Mouse (Mus musculus): Measurements from ENCODE around the gene Syngr3. TPM values are rescaled to one million over a fixed set of nuclear protein-coding genes. Genes with fewer than 3 reads are reported as not detected.
A peak's percentile ranks its signal among the peaks of the same experiment; 100 is the strongest.
"Not testable (repeated sequence)": the region's sequence is repeated elsewhere in the genome, so short reads cannot be mapped to it uniquely, and the experiment has no call there.

Gene Syngr3
- polyA plus RNA-seq, 1 experiment from 2014 or later = 319 TPM

DNA sequence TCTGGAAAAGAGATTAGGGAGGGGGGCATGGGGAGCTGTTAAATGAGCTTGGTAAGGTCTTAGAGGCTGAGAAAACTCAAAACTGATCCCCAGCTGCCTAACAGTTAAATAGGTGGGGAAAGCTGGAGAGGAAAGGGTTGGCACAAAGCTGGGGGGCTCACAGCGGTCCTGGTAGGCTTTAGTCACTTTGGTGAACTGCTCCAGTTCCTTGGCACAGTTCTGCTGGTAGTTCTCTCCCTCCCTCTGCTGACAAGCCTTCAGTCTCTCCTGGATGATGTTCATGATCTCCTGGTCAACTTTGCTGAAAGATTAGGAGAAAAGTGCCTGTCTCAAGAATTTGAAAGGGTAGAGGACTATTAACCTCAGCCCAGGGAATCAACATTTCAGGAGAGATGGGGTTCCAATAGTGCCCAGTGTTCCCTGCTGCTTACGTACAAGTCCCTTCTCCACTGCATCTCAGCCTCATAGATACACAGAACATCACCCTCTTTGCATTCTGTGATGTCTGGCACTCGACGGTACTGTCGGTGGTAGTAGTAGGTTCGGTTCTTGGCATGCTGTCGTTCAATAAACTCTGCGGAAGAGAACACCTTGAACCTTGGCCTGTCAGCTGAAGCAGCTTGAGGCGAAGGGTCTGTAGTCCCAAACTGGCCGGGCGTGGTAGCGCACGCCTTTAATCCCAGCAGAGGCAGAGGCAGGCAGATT is 32.6 kb upstream of the Syngr3 start:
- no peak overlapping the region for H3K4me3 ChIP-seq (ENCODE audit: low read length)
- H3K36me3 ChIP-seq (ENCODE audit: control insufficient read depth, insufficient read depth, low read length) = peaks cover 11% of the 10 kb centered on the region
- H3K27ac ChIP-seq (ENCODE audit: low read depth, low read length) = no peak overlapping the region
- H3K9me3 ChIP-seq (ENCODE audit: control insufficient read depth, low read length) = no peaks in the 10 kb centered on the region
- no peak for ATAC-seq
- WGBS = 39% methylated on average over 13 of the region's 13 CpGs
- peak overlapping the region; percentile 16; the same call in 1 of the 2 replicates for H3K9ac ChIP-seq (ENCODE audit: low read depth, low read length)
- no peak overlapping the region; the same call in 1 of the 2 replicates for H3K4me2 ChIP-seq (ENCODE audit: low read length)
- H3K4me1 ChIP-seq (ENCODE audit: control insufficient read depth, insufficient read depth, low read depth, low read length) = peaks cover 30% of the 10 kb centered on the region
- H3K27me3 ChIP-seq (replicated peaks; ENCODE audit: control insufficient read depth, insufficient read depth, low read length) = no peaks in the 10 kb centered on the region

DNA sequence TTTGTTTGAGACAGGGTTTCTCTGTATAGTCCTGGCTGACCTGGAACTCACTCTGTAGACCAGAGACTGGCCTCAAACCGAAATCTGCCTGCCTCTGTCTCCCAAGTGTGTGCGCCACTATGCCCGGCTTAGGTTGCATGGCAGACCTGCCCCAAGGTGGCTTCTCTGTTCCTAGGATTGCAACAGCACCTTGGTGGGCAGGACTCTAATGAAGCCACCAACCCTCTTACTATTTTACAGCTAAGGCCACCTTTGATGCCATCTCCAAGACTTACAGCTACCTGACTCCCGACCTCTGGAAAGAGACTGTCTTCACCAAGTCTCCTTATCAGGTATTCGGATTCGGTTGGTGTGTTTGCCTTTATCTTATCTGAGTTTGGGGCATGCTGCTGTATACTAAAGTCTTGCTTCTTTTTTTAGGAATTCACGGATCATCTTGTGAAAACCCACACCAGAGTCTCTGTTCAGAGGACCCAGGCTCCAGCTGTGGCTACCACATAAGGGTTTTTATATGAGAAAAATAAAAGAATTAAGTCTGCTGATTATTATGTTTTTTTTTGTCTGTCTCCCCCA is 31.7 kb upstream of the Syngr3 start:
- H3K27ac ChIP-seq (ENCODE audit: low read depth, low read length); ATAC-seq; H3K9me3 ChIP-seq (ENCODE audit: control insufficient read depth, low read length); H3K27me3 ChIP-seq (replicated peaks; ENCODE audit: control insufficient read depth, insufficient read depth, low read length): not testable (repeated sequence)
- Histone ChIP-seq H3K4me1 (ENCODE audit: control insufficient read depth, insufficient read depth, low read depth, low read length) (peaks cover 30% of the 10 kb centered on the region), H3K4me3 (ENCODE audit: low read length) (peak overlapping the region; percentile 23), H3K36me3 (ENCODE audit: control insufficient read depth, insufficient read depth, low read length) (peaks cover 11% of the 10 kb centered on the region), H3K4me2 (ENCODE audit: low read length) (peak overlapping the region; percentile 89), H3K9ac (ENCODE audit: low read depth, low read length) (peak overlapping the region; percentile 15; the same call in 1 of the 2 replicates)
- 75% methylated on average over 7 of the region's 7 CpGs for WGBS

DNA sequence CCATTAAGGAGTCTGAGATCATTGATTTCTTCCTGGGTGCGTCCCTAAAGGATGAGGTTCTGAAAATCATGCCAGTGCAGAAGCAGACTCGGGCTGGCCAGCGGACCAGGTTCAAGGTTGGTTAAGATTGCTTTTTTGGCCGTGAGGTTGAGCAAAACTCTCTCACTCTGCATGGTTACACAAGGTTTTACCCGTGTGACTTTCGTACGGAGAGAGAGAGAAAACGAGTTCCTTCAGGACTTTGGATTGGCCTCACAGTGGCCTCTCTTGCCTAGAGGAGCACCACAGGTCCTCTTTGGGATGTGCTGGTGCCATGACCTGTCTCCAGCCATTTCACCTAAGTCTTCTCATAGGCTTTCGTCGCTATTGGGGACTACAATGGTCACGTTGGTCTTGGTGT is 30.9 kb upstream of the Syngr3 start:
- WGBS = under 1% methylated on average over 9 of the region's 11 CpGs
- H3K4me1 ChIP-seq (ENCODE audit: control insufficient read depth, insufficient read depth, low read depth, low read length) = peaks cover 30% of the 10 kb centered on the region
- peak overlapping the region; percentile 89 for H3K4me3 ChIP-seq (ENCODE audit: low read length)
- not testable (repeated sequence) for H3K27ac ChIP-seq (ENCODE audit: low read depth, low read length); ATAC-seq; H3K27me3 ChIP-seq (replicated peaks; ENCODE audit: control insufficient read depth, insufficient read depth, low read length); H3K9me3 ChIP-seq (ENCODE audit: control insufficient read depth, low read length)
- H3K36me3 ChIP-seq (ENCODE audit: control insufficient read depth, insufficient read depth, low read length) = peaks cover 16% of the 10 kb centered on the region
- H3K4me2 ChIP-seq (ENCODE audit: low read length) = peak overlapping the region; percentile 89
- peak overlapping the region; percentile 76 for H3K9ac ChIP-seq (ENCODE audit: low read depth, low read length)

DNA sequence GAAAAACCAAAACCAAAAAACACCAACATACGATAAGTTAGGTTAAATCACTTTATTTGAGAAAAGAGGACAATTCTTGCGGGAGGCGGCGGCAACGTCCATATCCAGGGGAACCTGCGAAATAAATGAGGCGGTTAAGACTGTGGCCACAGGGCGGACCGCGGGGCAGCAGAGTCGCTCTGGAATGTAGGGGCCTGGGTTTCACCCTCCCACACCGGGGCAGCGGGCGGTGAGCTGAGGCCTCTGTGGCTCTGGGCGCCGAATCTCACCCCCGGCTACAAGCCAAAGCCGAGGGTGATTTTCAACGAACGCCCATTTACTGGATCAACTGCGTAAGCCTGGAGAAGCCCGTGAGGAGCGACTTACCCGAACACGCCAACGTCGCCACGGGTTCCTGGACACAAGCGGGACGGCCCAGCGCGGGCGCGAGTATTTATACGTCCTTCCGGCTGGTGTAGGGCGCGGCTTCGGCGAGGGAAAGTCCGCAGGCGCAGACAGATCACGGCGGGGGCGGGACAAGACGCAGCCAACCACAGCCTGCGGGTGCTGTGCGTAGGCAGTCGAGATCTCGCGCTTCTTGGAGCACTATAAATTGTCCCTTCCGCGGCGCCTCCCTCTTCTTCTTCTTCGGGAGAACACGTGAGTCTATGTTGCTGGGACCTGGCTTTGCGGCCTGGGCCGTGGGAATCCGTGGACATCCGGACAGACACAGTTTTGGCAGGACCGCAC is 29.9 kb upstream of the Syngr3 start:
- Histone ChIP-seq H3K4me3 (ENCODE audit: low read length) (peak overlapping the region; percentile 89), H3K27ac (ENCODE audit: low read depth, low read length) (peak overlapping the region; percentile 87), H3K9ac (ENCODE audit: low read depth, low read length) (peak overlapping the region; percentile 90), H3K9me3 (ENCODE audit: control insufficient read depth, low read length) (no peaks in the 10 kb centered on the region), H3K4me1 (ENCODE audit: control insufficient read depth, insufficient read depth, low read depth, low read length) (peaks cover 30% of the 10 kb centered on the region), H3K36me3 (ENCODE audit: control insufficient read depth, insufficient read depth, low read length) (peaks cover 16% of the 10 kb centered on the region), H3K4me2 (ENCODE audit: low read length) (peak overlapping the region; percentile 89), H3K27me3 (replicated peaks; ENCODE audit: control insufficient read depth, insufficient read depth, low read length) (no peaks in the 10 kb centered on the region)
- ATAC-seq = peak; percentile 99
- under 1% methylated on average over 59 of the region's 61 CpGs for WGBS

DNA sequence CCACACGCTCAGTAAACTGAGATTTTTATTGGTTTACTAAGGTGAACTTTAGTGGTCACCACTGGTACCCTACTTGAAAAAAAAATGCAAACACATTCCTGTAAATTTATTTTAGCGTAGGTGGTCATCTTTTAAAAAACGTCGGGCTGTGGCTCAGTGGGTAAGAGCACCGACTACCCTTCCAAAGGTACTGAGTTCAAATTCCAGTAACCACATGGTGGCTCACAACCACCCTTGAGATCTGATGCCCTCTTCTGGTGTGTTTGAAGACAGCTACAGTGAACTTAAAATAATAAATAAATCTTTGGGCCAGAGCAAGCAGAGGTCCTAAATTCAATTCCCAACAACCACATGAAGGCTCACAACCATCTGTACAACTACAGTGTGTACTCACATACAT is 29.2 kb upstream of the Syngr3 start:
- Histone ChIP-seq H3K4me2 (ENCODE audit: low read length) (peak overlapping the region; percentile 62), H3K9ac (ENCODE audit: low read depth, low read length) (peak overlapping the region; percentile 90), H3K36me3 (ENCODE audit: control insufficient read depth, insufficient read depth, low read length) (peaks cover 16% of the 10 kb centered on the region), H3K4me1 (ENCODE audit: control insufficient read depth, insufficient read depth, low read depth, low read length) (peaks cover 30% of the 10 kb centered on the region), H3K4me3 (ENCODE audit: low read length) (peak overlapping the region; percentile 89)
- H3K27me3 ChIP-seq (replicated peaks; ENCODE audit: control insufficient read depth, insufficient read depth, low read length); H3K27ac ChIP-seq (ENCODE audit: low read depth, low read length); ATAC-seq; H3K9me3 ChIP-seq (ENCODE audit: control insufficient read depth, low read length): not testable (repeated sequence)
- 70% methylated on average over 5 of the region's 5 CpGs for WGBS

DNA sequence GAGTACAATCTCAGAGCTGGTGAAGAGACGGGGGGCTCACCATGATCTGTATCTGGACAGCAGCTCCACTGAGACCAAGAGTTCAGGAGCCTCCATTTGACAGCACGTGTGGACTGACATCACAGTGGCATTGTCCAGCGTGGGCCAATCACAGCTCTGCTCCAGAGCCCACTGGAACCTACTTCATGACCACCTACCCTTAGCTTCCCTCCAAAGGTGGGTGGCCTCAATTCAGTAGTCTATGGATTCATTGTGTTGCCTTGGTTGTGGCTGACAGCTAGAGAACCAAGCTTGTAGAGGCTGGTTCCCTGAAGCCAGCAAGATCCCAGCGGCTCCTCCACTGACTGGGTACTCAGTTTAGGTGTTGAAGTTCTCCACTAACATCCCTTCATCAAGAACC is 28.2 kb upstream of the Syngr3 start, which contains the start of the genes Rnf151 and Rps2:
Gene Rnf151, minus strand, starts transcription at position 121 of the 400 bp plus-strand sequence.
Gene Rps2, plus strand, starts transcription at position 174 of the 400 bp plus-strand sequence.
- WGBS = 85% methylated on average over 4 of the region's 4 CpGs
- no peak for ATAC-seq

DNA sequence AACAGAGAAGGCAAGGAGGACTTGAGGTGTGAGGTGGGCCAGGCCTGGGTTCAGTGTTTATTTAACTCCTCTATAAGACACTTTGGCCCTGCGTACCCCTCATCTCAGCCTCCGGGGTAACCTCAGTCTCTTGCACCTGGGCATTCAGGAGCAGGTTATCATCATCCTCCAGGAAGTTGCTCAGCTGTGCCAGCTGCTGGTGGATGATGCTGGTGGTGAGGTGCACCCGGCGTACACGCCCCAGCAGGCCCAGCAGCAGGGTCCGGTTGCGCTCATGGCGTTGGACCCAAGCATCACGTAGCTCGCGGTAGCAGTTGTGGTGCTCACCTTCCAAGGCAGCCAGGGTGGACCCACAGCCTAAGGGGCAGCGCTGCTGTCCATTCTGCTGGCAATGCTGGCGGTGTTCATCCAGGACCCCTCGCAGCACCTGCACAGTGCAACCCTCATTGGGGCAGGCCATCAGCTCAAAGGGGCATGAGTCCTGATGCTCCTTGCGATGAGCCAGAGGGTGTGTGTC is 26.5 kb upstream of the Syngr3 start:
- no peaks in the 10 kb centered on the region for H3K9me3 ChIP-seq (ENCODE audit: control insufficient read depth, low read length)
- peaks cover 9% of the 10 kb centered on the region for H3K4me1 ChIP-seq (ENCODE audit: control insufficient read depth, insufficient read depth, low read depth, low read length)
- H3K27me3 ChIP-seq (replicated peaks; ENCODE audit: control insufficient read depth, insufficient read depth, low read length) = no peaks in the 10 kb centered on the region
- no peak for ATAC-seq
- no peak overlapping the region for H3K4me2 ChIP-seq (ENCODE audit: low read length)
- H3K4me3 ChIP-seq (ENCODE audit: low read length) = no peak overlapping the region
- H3K27ac ChIP-seq (ENCODE audit: low read depth, low read length) = no peak overlapping the region
- 95% methylated on average over 15 of the region's 15 CpGs for WGBS
- H3K36me3 ChIP-seq (ENCODE audit: control insufficient read depth, insufficient read depth, low read length) = peaks cover 7% of the 10 kb centered on the region
- H3K9ac ChIP-seq (ENCODE audit: low read depth, low read length) = no peak overlapping the region

More for the DNA sequence above, 28.2 kb upstream of the Syngr3 start, which contains the start of the genes Rnf151 and Rps2:
- no peaks in the 10 kb centered on the region for H3K27me3 ChIP-seq (replicated peaks; ENCODE audit: control insufficient read depth, insufficient read depth, low read length)
- peaks cover 23% of the 10 kb centered on the region for H3K4me1 ChIP-seq (ENCODE audit: control insufficient read depth, insufficient read depth, low read depth, low read length)
- no peak within 1 kb of the TSS; the same call in 1 of the 2 replicates for H3K9ac ChIP-seq (ENCODE audit: low read depth, low read length)
- H3K36me3 ChIP-seq (ENCODE audit: control insufficient read depth, insufficient read depth, low read length) = peaks cover 16% of the 10 kb centered on the region
- H3K4me2 ChIP-seq (ENCODE audit: low read length) = peak within 1 kb of the TSS; percentile 62
- H3K4me3 ChIP-seq (ENCODE audit: low read length) = peak within 1 kb of the TSS; percentile 89
- no peak within 1 kb of the TSS for H3K27ac ChIP-seq (ENCODE audit: low read depth, low read length)
- H3K9me3 ChIP-seq (ENCODE audit: control insufficient read depth, low read length) = no peaks in the 10 kb centered on the region

DNA sequence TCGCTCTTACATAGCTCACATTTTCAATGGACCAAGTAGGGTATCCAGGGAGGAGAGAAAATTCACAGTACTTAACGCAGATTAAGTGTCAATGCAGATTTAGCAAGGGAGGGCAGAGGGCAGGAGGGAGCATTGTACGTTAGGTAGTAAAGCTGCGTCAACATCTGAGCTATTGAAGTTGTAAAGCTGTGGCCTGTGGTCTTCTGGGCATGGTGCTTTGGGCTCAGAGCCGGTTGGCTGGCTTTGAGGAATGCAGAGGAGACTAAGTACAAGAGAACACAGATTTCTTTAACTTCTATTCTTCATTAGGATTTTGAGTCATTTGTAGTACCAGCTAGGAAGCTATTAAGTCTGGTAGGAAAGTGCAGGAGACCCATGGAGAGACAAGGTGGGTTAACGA is 25.8 kb upstream of the Syngr3 start:
- Histone ChIP-seq H3K9me3 (ENCODE audit: control insufficient read depth, low read length) (no peaks in the 10 kb centered on the region), H3K4me2 (ENCODE audit: low read length) (no peak overlapping the region), H3K27me3 (replicated peaks; ENCODE audit: control insufficient read depth, insufficient read depth, low read length) (no peaks in the 10 kb centered on the region), H3K36me3 (ENCODE audit: control insufficient read depth, insufficient read depth, low read length) (peaks cover 7% of the 10 kb centered on the region; the same call in 1 of the 2 replicates), H3K27ac (ENCODE audit: low read depth, low read length) (no peak overlapping the region), H3K4me3 (ENCODE audit: low read length) (no peak overlapping the region), H3K9ac (ENCODE audit: low read depth, low read length) (no peak overlapping the region), H3K4me1 (ENCODE audit: control insufficient read depth, insufficient read depth, low read depth, low read length) (peaks cover 5% of the 10 kb centered on the region)
- whole genome bisulfite sequencing = 69% methylated on average over 6 of the region's 6 CpGs
- no peak for ATAC-seq

DNA sequence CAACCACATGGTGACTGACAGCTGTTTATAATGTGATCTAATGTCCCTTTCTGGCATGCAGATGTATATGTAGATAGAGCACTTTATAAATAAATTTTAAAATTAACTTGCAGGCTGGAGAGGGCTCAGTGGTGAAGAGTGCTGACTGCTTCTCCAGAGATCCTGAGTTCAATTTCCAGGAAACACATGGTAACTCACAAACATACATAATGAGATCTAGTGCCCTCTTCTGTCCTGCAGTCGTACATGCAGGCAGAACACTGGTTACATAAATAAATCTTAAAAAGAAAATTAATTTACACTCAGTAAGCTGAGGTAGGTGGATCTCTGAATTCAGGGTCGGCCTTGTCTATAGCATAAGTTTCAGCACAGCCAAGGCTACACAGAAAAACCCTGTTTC is 18.9 kb upstream of the Syngr3 start:
- no peaks in the 10 kb centered on the region for H3K27me3 ChIP-seq (replicated peaks; ENCODE audit: control insufficient read depth, insufficient read depth, low read length)
- 43% methylated on average over 2 of the region's 2 CpGs for WGBS
- no peak overlapping the region for H3K4me3 ChIP-seq (ENCODE audit: low read length)
- no peak overlapping the region for H3K4me2 ChIP-seq (ENCODE audit: low read length)
- ATAC-seq = no peak
- H3K9me3 ChIP-seq (ENCODE audit: control insufficient read depth, low read length) = no peaks in the 10 kb centered on the region
- no peak overlapping the region for H3K27ac ChIP-seq (ENCODE audit: low read depth, low read length)
- peaks cover 10% of the 10 kb centered on the region for H3K36me3 ChIP-seq (ENCODE audit: control insufficient read depth, insufficient read depth, low read length)
- H3K9ac ChIP-seq (ENCODE audit: low read depth, low read length) = no peak overlapping the region
- peaks cover 16% of the 10 kb centered on the region for H3K4me1 ChIP-seq (ENCODE audit: control insufficient read depth, insufficient read depth, low read depth, low read length)
